Mouse (Mus musculus) liver, embryonic 11.5 days (tissue): ENCODE measurements around the gene Timm50. TPM values are rescaled to one million over a fixed set of nuclear protein-coding genes. Genes with fewer than 3 reads are reported as not detected.

Experiments
- ATAC-seq: fragments of 200-750 bp; cut with Nextera tagmentation; replicated peaks from 2 replicates; pipeline ENCODE4 v1.8.0; 2017; ENCODE audit warnings: moderate number of reproducible peaks, mild to moderate bottlenecking, moderate TSS enrichment, moderate library complexity; ENCODE audit not compliant: low FRiP score
- DNase-seq: peaks from one replicate; pipeline ENCODE4 v3.0.0-alpha.2; 2017; ENCODE audit warnings: low spot score
- H3K27ac ChIP-seq: fragments of 300-500 bp; sonication (generic); 2 replicates; pipeline ENCODE4 v1.5.1; 2014; ENCODE audit warnings: mild to moderate bottlenecking, low read depth, low read length, control low read depth
- H3K27me3 ChIP-seq: fragments of 300-500 bp; sonication (generic); replicated peaks from 2 replicates; pipeline ENCODE4 v1.6.1; 2014; ENCODE audit warnings: low read length, mixed read lengths; ENCODE audit not compliant: control insufficient read depth, insufficient read depth
- H3K36me3 ChIP-seq: fragments of 300-500 bp; sonication (generic); 2 replicates; pipeline ENCODE4 v1.6.1; 2014; ENCODE audit warnings: mild to moderate bottlenecking, low read length, moderate library complexity, mixed read lengths; ENCODE audit not compliant: control insufficient read depth, insufficient read depth
- H3K4me1 ChIP-seq: fragments of 300-500 bp; sonication (generic); replicated peaks from 2 replicates; pipeline ENCODE4 v1.6.1; 2014; ENCODE audit warnings: low read length, mixed read lengths; ENCODE audit not compliant: control insufficient read depth, insufficient read depth
- H3K4me2 ChIP-seq: fragments of 300-500 bp; sonication (generic); 2 replicates; pipeline ENCODE4 v1.6.1; 2014; ENCODE audit warnings: mild to moderate bottlenecking, control low read depth, moderate library complexity
- H3K4me3 ChIP-seq: fragments of 300-500 bp; sonication (generic); 2 replicates; pipeline ENCODE4 v1.5.1; 2014; ENCODE audit warnings: low read depth, low read length, control low read depth
- H3K9ac ChIP-seq: fragments of 300-500 bp; sonication (generic); 2 replicates; pipeline ENCODE4 v1.6.1; 2014; ENCODE audit warnings: low read depth, low read length, control low read depth
- H3K9me3 ChIP-seq: fragments of 300-500 bp; sonication (generic); 2 replicates; pipeline ENCODE4 v1.6.1; 2016; ENCODE audit warnings: low read length, inconsistent platforms, mixed read lengths; ENCODE audit not compliant: control insufficient read depth
- WGBS: fragments of 180-500 bp; shearing (Covaris S2); extraction: QIAGEN DNeasy Blood & Tissue Kit; methylation state at CpG from one replicate; pipeline ENCODE4 v1.1.7; 2014; 5-methylcytosine and 5-hydroxymethylcytosine counted together
- polyA plus RNA-seq: library from polyadenylated mRNA; unstranded; fragments of >200 nt; fragmentation: Nextera tagmentation; extraction: Ambion mirVana; gene quantifications from 2 replicates; pipeline ENCODE4 v1.2.1, GENCODE M21; 2014

Gene Timm50
- polyA plus RNA-seq, 1 experiment from 2014 or later: 224 TPM

GRCm38 (mm10) chr7:28353267-28353666 is 41.4 kb upstream of the Timm50 start:
- peaks cover 32% of the 10 kb centered on the region for H3K36me3 ChIP-seq
- no peak overlapping the region for H3K9ac ChIP-seq
- no peak overlapping the region for H3K4me2 ChIP-seq
- DNase-seq: no peak
- H3K27ac ChIP-seq: peak overlapping the region; percentile 25; the same call in 1 of the 2 replicates
- no peak overlapping the region for H3K4me3 ChIP-seq
- no peak for ATAC-seq
- H3K9me3 ChIP-seq: no peaks in the 10 kb centered on the region
- 93% methylated on average over 2 of the region's 2 CpGs for WGBS
- H3K27me3 ChIP-seq: no peaks in the 10 kb centered on the region
- H3K4me1 ChIP-seq: peaks cover 32% of the 10 kb centered on the region

- no peaks in the 10 kb centered on the region for H3K27me3 ChIP-seq
- H3K4me1 ChIP-seq: peaks cover 22% of the 10 kb centered on the region
- peak overlapping the region; percentile 96 for H3K4me3 ChIP-seq
- peak overlapping the region; percentile 95 for H3K4me2 ChIP-seq
- H3K27ac ChIP-seq: peak overlapping the region; percentile 89
- H3K36me3 ChIP-seq: peaks cover 32% of the 10 kb centered on the region
- ATAC-seq (no peak), DNase-seq (no peak)
- peak overlapping the region; percentile 100 for H3K9ac ChIP-seq
- no peaks in the 10 kb centered on the region for H3K9me3 ChIP-seq
- 26% methylated on average over 4 of the region's 4 CpGs for WGBS
Measured at GRCm38 (mm10) chr7:28351676-28352191, 39.9 kb upstream of the Timm50 start.

- ATAC-seq (peak; percentile 92), DNase-seq (peak; percentile 95)
- H3K36me3 ChIP-seq: peaks cover 32% of the 10 kb centered on the region
- peak within 1 kb of the TSS; percentile 89 for H3K27ac ChIP-seq
- H3K4me1 ChIP-seq: peaks cover 22% of the 10 kb centered on the region
- no peaks in the 10 kb centered on the region for H3K9me3 ChIP-seq
- H3K9ac ChIP-seq: peak within 1 kb of the TSS; percentile 100
- WGBS: under 1% methylated on average over 50 of the region's 50 CpGs
- no peaks in the 10 kb centered on the region for H3K27me3 ChIP-seq
- peak within 1 kb of the TSS; percentile 95 for H3K4me2 ChIP-seq
- H3K4me3 ChIP-seq: peak within 1 kb of the TSS; percentile 96
Measured at GRCm38 (mm10) chr7:28350155-28350883, 38.4 kb upstream of the Timm50 start, which contains the start of gene Rps16. Gene Rps16 (plus strand): TSS chr7:28350652.

GRCm38 (mm10) chr7:28348601-28349000 is 36.7 kb upstream of the Timm50 start:
- Histone ChIP-seq H3K27me3 (no peaks in the 10 kb centered on the region), H3K4me2 (peak overlapping the region; percentile 12; the same call in 1 of the 2 replicates), H3K36me3 (peaks cover 22% of the 10 kb centered on the region), H3K9me3 (no peaks in the 10 kb centered on the region), H3K9ac (no peak overlapping the region), H3K4me3 (no peak overlapping the region), H3K27ac (no peak overlapping the region), H3K4me1 (peaks cover 21% of the 10 kb centered on the region)
- ATAC-seq (no peak), DNase-seq (no peak)
- 80% methylated on average over 7 of the region's 7 CpGs for WGBS

- Histone ChIP-seq H3K9me3 (no peaks in the 10 kb centered on the region), H3K4me3 (no peak overlapping the region), H3K27me3 (no peaks in the 10 kb centered on the region), H3K4me2 (no peak overlapping the region), H3K36me3 (peaks cover 13% of the 10 kb centered on the region), H3K9ac (no peak overlapping the region), H3K27ac (no peak overlapping the region), H3K4me1 (peaks cover 17% of the 10 kb centered on the region)
- DNase-seq: no peak
- 74% methylated on average over 3 of the region's 3 CpGs for WGBS
- ATAC-seq: no peak
Measured at GRCm38 (mm10) chr7:28347746-28348145, 35.9 kb upstream of the Timm50 start.

- H3K9me3 ChIP-seq: no peaks in the 10 kb centered on the region
- H3K4me3 ChIP-seq: no peak overlapping the region
- peak; percentile 69 for DNase-seq
- H3K36me3 ChIP-seq: no peaks in the 10 kb centered on the region
- no peak overlapping the region; the same call in 1 of the 2 replicates for H3K27ac ChIP-seq
- WGBS: 6% methylated on average over 4 of the region's 4 CpGs
- no peaks in the 10 kb centered on the region for H3K27me3 ChIP-seq
- H3K4me2 ChIP-seq: no peak overlapping the region
- H3K4me1 ChIP-seq: peaks cover 7% of the 10 kb centered on the region
- H3K9ac ChIP-seq: peak overlapping the region; percentile 46
- ATAC-seq: peak; percentile 40; the same call in 1 of the 2 replicates
Measured at GRCm38 (mm10) chr7:28344637-28345036, 32.8 kb upstream of the Timm50 start.

- DNase-seq (no peak), ATAC-seq (no peak)
- Histone ChIP-seq H3K4me2 (no peak overlapping the region), H3K9ac (no peak overlapping the region), H3K36me3 (no peaks in the 10 kb centered on the region), H3K4me3 (no peak overlapping the region), H3K4me1 (peaks cover 8% of the 10 kb centered on the region), H3K27me3 (no peaks in the 10 kb centered on the region), H3K9me3 (no peaks in the 10 kb centered on the region), H3K27ac (no peak overlapping the region)
- WGBS: 42% methylated on average over 7 of the region's 7 CpGs
Measured at GRCm38 (mm10) chr7:28341381-28341780, 29.5 kb upstream of the Timm50 start.

- no peaks in the 10 kb centered on the region for H3K9me3 ChIP-seq
- peak overlapping the region; percentile 88 for H3K27ac ChIP-seq
- peaks cover 8% of the 10 kb centered on the region for H3K4me1 ChIP-seq
- H3K4me2 ChIP-seq: peak overlapping the region; percentile 96
- no peaks in the 10 kb centered on the region for H3K27me3 ChIP-seq
- DNase-seq (no peak), ATAC-seq (peak; percentile 13)
- H3K9ac ChIP-seq: peak overlapping the region; percentile 96
- 54% methylated on average over 19 of the region's 19 CpGs for WGBS
- H3K4me3 ChIP-seq: peak overlapping the region; percentile 99
- peaks cover 4% of the 10 kb centered on the region; the same call in 1 of the 2 replicates for H3K36me3 ChIP-seq
Measured at GRCm38 (mm10) chr7:28339213-28339917, 27.5 kb upstream of the Timm50 start.
